Mouse (Mus musculus) testis, adult 2 months (tissue): ENCODE measurements around the gene Gm10643.

Source experiments
- CTCF ChIP-seq: fragments of 200-500 bp; IDR thresholded peaks from 2 replicates; pipeline ENCODE4 v1.5.1; 2012; ENCODE audit warnings: low read depth, mild to moderate bottlenecking, inconsistent platforms, low read length, moderate library complexity; ENCODE audit not compliant: control insufficient read depth, insufficient read depth, insufficient replicate concordance
- POLR2A ChIP-seq: fragments of 200-500 bp; IDR thresholded peaks from 2 replicates; pipeline ENCODE4 v1.6.1; 2012; ENCODE audit warnings: low read depth, mild to moderate bottlenecking, inconsistent platforms, low read length, moderate library complexity; ENCODE audit not compliant: control insufficient read depth

DNA sequence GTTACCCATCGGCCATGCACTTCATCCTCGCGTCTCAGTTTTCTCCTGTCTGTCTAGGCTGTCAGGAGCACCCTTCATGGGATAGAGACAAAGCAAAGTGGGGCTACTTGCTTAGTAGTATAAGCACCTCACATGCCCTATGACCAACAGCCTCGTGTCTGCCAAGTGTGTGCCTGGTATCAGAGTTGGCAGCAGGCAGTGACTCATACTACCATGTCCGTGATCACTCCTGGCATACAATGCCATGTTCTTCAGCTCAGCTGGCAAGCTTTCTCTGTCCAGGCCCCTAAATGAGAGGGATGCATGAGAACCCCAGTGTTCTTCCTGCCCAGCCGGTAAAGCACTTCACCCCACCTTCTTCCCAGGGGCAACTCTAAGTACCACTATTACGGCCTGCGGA is 25.6 kb upstream of the Gm10643 start:
- TF ChIP-seq CTCF, result no peak
- TF ChIP-seq POLR2A, result no peak
